Mouse (Mus musculus): ENCODE measurements at regions not wholly inside any gene's neighbourhood (a gene's known extent, or its start where the extent isn't known, plus 50 kb on each side); places are given as distances from the start of the nearest gene placed in this dataset.
"Not testable (repeated sequence)": the region's sequence is repeated elsewhere in the genome, so short reads cannot be mapped to it uniquely, and the experiment has no call there.

DNA sequence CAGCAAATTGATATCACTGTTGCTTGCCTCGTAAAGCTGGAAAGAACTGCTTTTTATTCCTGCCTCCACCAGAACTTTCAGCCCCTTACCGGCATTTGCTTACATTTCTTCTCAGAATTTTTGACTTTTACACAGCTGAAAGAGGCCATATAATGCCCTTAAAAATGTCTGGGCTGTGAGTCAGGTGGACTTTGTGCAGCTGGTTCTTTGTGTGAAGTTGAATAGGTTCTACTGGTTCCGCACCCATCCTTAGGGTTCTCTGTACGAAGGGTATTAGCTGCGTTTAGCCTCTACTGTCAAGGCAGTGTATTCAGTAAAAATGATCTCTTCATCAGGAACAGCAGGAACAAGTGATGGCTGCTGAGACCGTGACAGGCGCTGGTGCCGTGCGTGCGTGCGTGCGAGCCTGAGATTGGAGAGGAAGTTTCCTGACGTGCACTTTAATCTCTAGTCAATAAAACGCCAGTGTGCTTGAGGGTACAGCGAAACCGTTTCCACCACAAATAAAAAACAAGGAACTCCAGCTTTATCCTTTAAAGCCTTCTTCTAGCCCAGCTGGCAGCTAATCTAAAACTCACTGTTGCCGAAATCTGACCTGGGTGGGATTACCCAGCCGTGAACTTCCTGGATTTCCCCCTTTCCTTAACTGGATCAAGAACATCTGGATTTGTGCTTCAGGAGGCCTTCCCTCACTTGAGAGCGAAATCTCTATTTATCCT lies 100.8 kb upstream of the Tgm3 start:
- ChIA-PET POLR2A (interaction anchor here (0.5 kb wide), 1 partner anchor 541 kb away, joined by 3 read pairs; no protein-coding TSS in a partner anchor), CTCF (no interaction called here)
- no peak for ATAC-seq

GRCm38 (mm10) chr2:129912556-129912955 lies 99.6 kb upstream of the Tgm3 start:
- no peak for TF ChIP-seq CTCF (IDR thresholded peaks at IDR 0.05)
- no peak for ATAC-seq
- in situ Hi-C loops (cut with MboI; ENCODE audit: low pct_unique_long_range_greater_than_20kb) = no loop called here
- CTCF ChIA-PET = no interaction called here
- peaks cover 29% of the 10 kb centered on the region for H3K27me3 ChIP-seq
- POLR2A ChIA-PET = interaction anchor here (1.1 kb wide), 1 partner anchor 8 kb away, joined by 3 read pairs; no protein-coding TSS in a partner anchor
- DNase-seq (ENCODE audit: low read depth, low spot score) = no peak

More for the DNA sequence above, 100.8 kb upstream of the Tgm3 start:
- no peak for TF ChIP-seq CTCF (IDR thresholded peaks at IDR 0.05)
- H3K27me3 ChIP-seq = peaks cover 29% of the 10 kb centered on the region
- in situ Hi-C loops (cut with MboI; ENCODE audit: low pct_unique_long_range_greater_than_20kb) = no loop called here
- no peak for DNase-seq (ENCODE audit: low read depth, low spot score)

GRCm38 (mm10) chr2:129914261-129914660 lies 97.9 kb upstream of the Tgm3 start:
- peaks cover 16% of the 10 kb centered on the region for H3K27me3 ChIP-seq
- ATAC-seq (no peak), DNase-seq (ENCODE audit: low read depth, low spot score) (no peak)
- in situ Hi-C loops (cut with MboI; ENCODE audit: low pct_unique_long_range_greater_than_20kb) = no loop called here
- ChIA-PET POLR2A (interaction anchor here (1.2 kb wide), 1 partner anchor 13 kb away, joined by 3 read pairs; no protein-coding TSS in a partner anchor), CTCF (interaction anchor here (1.1 kb wide), 1 partner anchor 14 kb away, joined by 3 read pairs; no protein-coding TSS in a partner anchor)
- no peak for TF ChIP-seq CTCF (IDR thresholded peaks at IDR 0.05)

GRCm38 (mm10) chr2:129916411-129916810 lies 95.7 kb upstream of the Tgm3 start:
- in situ Hi-C loops (cut with MboI; ENCODE audit: low pct_unique_long_range_greater_than_20kb) = no loop called here
- ChIA-PET POLR2A (no interaction called here), CTCF (no interaction called here)
- DNase-seq (ENCODE audit: low read depth, low spot score) (no peak), ATAC-seq (no peak)
- no peak for TF ChIP-seq CTCF (IDR thresholded peaks at IDR 0.05)
- peaks cover 12% of the 10 kb centered on the region for H3K27me3 ChIP-seq

DNA sequence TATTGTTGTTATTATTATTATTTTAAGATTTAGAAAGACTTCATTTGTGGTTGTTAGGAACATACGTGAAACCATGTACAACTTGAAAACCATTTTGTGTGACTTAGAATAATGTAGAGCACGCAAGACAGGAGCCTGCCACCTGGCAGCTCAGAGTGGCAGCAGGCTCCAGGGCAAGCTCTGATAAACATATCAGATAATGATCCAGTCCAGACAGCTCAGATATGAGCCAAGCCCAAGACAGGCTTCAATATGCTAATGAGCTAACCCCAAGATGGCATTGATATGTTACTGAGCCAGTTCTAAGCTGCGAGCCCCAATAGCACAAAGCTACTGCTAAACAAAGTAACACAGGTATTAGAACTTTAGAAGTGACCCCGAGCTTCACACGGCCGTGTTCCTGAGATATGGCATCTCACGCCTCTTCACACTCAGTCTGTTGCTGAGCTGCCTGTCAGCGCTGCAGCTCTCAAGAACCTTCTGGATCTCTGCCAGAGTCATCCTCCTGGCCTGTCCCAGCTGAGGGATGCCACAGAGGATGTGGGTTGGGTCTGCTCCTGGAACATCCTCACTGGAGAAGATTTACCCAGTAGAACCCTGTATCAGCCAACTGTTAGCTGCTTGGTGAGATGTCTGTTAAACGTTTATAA lies 93.9 kb upstream of the Tgm3 start:
- TF ChIP-seq CTCF (IDR thresholded peaks at IDR 0.05) = no peak
- CTCF ChIA-PET = interaction anchor here (1.5 kb wide), 1 partner anchor 20 kb away, joined by 3 read pairs; no protein-coding TSS in a partner anchor
- DNase-seq (ENCODE audit: low read depth, low spot score) (no peak), ATAC-seq (no peak)
- POLR2A ChIA-PET = no interaction called here
- peaks cover 14% of the 10 kb centered on the region for H3K27me3 ChIP-seq
- in situ Hi-C loops (cut with MboI; ENCODE audit: low pct_unique_long_range_greater_than_20kb) = no loop called here

- H3K27me3 ChIP-seq = peaks cover 14% of the 10 kb centered on the region
- no peak for ATAC-seq
- no peak for DNase-seq (ENCODE audit: low read depth, low spot score)
- CTCF ChIA-PET = no interaction called here
- in situ Hi-C loops (cut with MboI; ENCODE audit: low pct_unique_long_range_greater_than_20kb) = no loop called here
- POLR2A ChIA-PET = no interaction called here
- no peak for TF ChIP-seq CTCF (IDR thresholded peaks at IDR 0.05)
These were observed 92.6 kb upstream of the Tgm3 start for GRCm38 (mm10) chr2:129919551-129919950.

- CTCF ChIA-PET = no interaction called here
- POLR2A ChIA-PET = no interaction called here
- no peak for DNase-seq (ENCODE audit: low read depth, low spot score)
These were observed 84.9 kb upstream of the Tgm3 start for GRCm38 (mm10) chr2:129927218-129927617.

GRCm38 (mm10) chr2:129933578-129933977 lies 78.6 kb upstream of the Tgm3 start:
- no peak for ATAC-seq
- in situ Hi-C loops (cut with MboI; ENCODE audit: low pct_unique_long_range_greater_than_20kb) = no loop called here
- no peak for TF ChIP-seq CTCF (IDR thresholded peaks at IDR 0.05)

More at GRCm38 (mm10) chr2:129927218-129927617, 84.9 kb upstream of the Tgm3 start:
- in situ Hi-C loops (cut with MboI; ENCODE audit: low pct_unique_long_range_greater_than_20kb) = no loop called here
- no peak for TF ChIP-seq CTCF (IDR thresholded peaks at IDR 0.05)
- no peak for ATAC-seq
- peaks cover 6% of the 10 kb centered on the region for H3K27me3 ChIP-seq

DNA sequence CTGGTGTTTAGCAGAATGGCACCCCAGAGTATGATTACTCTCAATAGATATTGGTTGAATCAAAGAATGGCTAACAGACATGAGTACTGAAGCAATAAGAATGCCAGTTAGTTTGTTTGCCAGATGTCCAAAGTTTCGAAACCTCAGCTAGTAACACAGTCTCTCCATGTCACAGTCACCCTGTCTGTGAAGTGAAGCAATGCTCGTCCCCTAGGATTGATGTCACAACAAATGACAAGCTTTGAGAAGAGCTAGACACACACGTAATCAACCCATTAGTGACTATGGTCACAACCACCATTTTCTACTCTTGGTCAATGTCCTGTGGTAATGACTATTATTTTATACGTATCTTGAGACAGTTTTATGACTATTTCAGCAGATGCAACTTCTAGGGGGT lies 69.3 kb upstream of the Tgm3 start:
- POLR2A ChIA-PET = no interaction called here
- peaks cover 6% of the 10 kb centered on the region for H3K27me3 ChIP-seq
- no peak for TF ChIP-seq CTCF (IDR thresholded peaks at IDR 0.05)
- CTCF ChIA-PET = no interaction called here
- ATAC-seq = no peak
- in situ Hi-C loops (cut with MboI; ENCODE audit: low pct_unique_long_range_greater_than_20kb) = no loop called here
- DNase-seq (ENCODE audit: low read depth, low spot score) = no peak

More at GRCm38 (mm10) chr2:129933578-129933977, 78.6 kb upstream of the Tgm3 start:
- DNase-seq (ENCODE audit: low read depth, low spot score) = no peak
- peaks cover 13% of the 10 kb centered on the region for H3K27me3 ChIP-seq
- ChIA-PET CTCF (no interaction called here), POLR2A (no interaction called here)

- ChIA-PET CTCF (no interaction called here), POLR2A (no interaction called here)
- no peak for TF ChIP-seq CTCF (IDR thresholded peaks at IDR 0.05)
- no peaks in the 10 kb centered on the region for H3K27me3 ChIP-seq
- DNase-seq (ENCODE audit: low read depth, low spot score) = no peak
- in situ Hi-C loops (cut with MboI; ENCODE audit: low pct_unique_long_range_greater_than_20kb) = no loop called here
- ATAC-seq = no peak
These were observed 64.1 kb upstream of the Tgm3 start for GRCm38 (mm10) chr2:129947847-129948553.

- in situ Hi-C loops (cut with MboI; ENCODE audit: low pct_unique_long_range_greater_than_20kb); CTCF ChIA-PET; DNase-seq (ENCODE audit: low read depth, low spot score); H3K27me3 ChIP-seq; POLR2A ChIA-PET; ATAC-seq: not testable (repeated sequence)
These were observed 62.4 kb upstream of the Tgm3 start for GRCm38 (mm10) chr2:129949786-129950185.

Measured in Patski (cell line).